Mouse (Mus musculus) G1E (cell line): Measurements from ENCODE around the gene Pi4ka. TPM values are rescaled to one million over a fixed set of nuclear protein-coding genes. Genes with fewer than 3 reads are reported as not detected.

Experiments used
- ATAC-seq: 2 replicates; pipeline ENCODE4 v1.8.0; 2016; ENCODE audit warnings: mild to moderate bottlenecking; ENCODE audit not compliant: insufficient number of reproducible peaks, poor library complexity, low FRiP score, severe bottlenecking; ENCODE audit errors: extremely low read depth
- DNase-seq: peaks from one replicate; pipeline ENCODE4 v3.0.0; 2012; ENCODE audit warnings: low spot score
- H3K27me3 ChIP-seq: 2 replicates; pipeline ENCODE4 v1.6.1; 2012; ENCODE audit warnings: mild to moderate bottlenecking, low read length, inconsistent platforms; ENCODE audit not compliant: insufficient read depth
- H3K36me3 ChIP-seq: replicated peaks from 2 replicates; pipeline ENCODE3; 2012; ENCODE audit warnings: mild to moderate bottlenecking, inconsistent platforms
- H3K4me1 ChIP-seq: 2 replicates; pipeline ENCODE4 v1.6.1; 2012; ENCODE audit warnings: low read depth, low read length, inconsistent platforms, mixed read lengths; ENCODE audit not compliant: insufficient read depth
- H3K4me3 ChIP-seq: 2 replicates; pipeline ENCODE4 v1.5.1; 2012; ENCODE audit warnings: low read depth, mild to moderate bottlenecking, inconsistent platforms, low read length, moderate library complexity, mixed read lengths
- H3K9me3 ChIP-seq: replicated peaks from 2 replicates; pipeline ENCODE4 v1.6.1; 2012; ENCODE audit warnings: inconsistent platforms
- CTCF ChIP-seq: IDR thresholded peaks from 2 replicates; pipeline ENCODE4 v1.5.1; 2012; ENCODE audit warnings: low read depth, low read length, inconsistent platforms, mixed read lengths
- GATA1 ChIP-seq: IDR thresholded peaks from 2 replicates; pipeline ENCODE4 v1.6.1; 2012; ENCODE audit warnings: borderline replicate concordance, low read length, inconsistent platforms, mixed read lengths
- GATA2 ChIP-seq: IDR thresholded peaks from 2 replicates; pipeline ENCODE4 v1.6.1; 2012; ENCODE audit warnings: low read depth, low read length, inconsistent platforms, borderline replicate concordance
- POLR2AphosphoS5 ChIP-seq: IDR thresholded peaks from 2 replicates; pipeline ENCODE4 v1.6.1; 2012; ENCODE audit warnings: low read depth, low read length, inconsistent platforms; ENCODE audit not compliant: insufficient replicate concordance
- TAL1 ChIP-seq: conservative IDR thresholded peaks from 2 replicates; pipeline ENCODE4 v1.6.1; 2012; ENCODE audit warnings: low read depth, low read length, inconsistent platforms, mixed read lengths
- polyA plus RNA-seq: library from polyadenylated mRNA; stranded (reverse); fragments of >175 nt; gene quantifications from 2 replicates; pipeline ENCODE4 v1.2.3, GENCODE M21; 2012
- total RNA-seq, 2 experiments: library from RNA; stranded (forward) in 1 of 2; stranded (reverse) in 1 of 2; fragments of 200-1000 nt in 1 of 2; fragments of >200 nt in 1 of 2; fragmentation: Nextera tagmentation in 1 of 2; gene quantifications; 2 replicates each; pipeline ENCODE4 v1.2.3; 2014 to 2017

Gene Pi4ka
- total RNA-seq (2014; fragmentation: Nextera tagmentation) (60.7 and 62.9 TPM in 2 replicates), total RNA-seq (2017) (46.5 and 59.6 TPM in 2 replicates), polyA plus RNA-seq (18.2 and 21.1 TPM in 2 replicates)

DNA sequence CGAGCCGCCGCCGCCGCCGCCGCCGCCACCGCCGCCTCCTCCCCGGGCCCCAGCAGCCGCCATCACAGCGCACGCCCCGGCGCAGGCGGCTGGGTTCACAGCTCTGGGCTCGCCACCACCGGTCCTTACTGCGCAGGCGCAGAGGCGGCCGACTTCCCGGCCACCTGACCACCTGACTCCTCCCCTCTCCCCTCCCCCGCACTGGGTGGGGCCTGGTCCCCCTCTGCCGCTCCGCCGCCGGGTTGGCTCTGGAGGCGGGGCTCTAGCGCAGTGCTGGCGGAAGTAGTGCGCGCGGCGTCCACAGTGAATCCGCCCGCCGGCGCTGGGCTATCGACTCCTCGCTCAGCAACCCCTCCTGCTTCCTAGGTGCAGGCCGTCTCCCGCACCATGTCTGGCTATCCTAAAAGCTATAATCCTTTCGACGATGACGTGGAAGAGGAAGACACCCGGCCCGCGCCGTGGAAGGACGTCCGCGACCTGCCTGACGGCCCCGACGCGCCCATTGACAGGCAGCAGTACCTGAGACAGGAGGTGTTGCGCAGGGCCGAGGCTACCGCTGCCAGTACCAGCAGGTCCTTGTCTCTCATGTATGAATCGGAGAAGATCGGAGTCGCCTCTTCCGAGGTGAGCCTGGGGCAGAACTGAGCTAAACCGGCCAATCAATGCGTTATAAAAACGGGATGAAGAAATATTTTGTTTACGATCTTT lies at the start of gene Pi4ka, which contains the start of gene Snap29:
TSS of gene Pi4ka (minus strand) at position 579 of the 708 bp plus-strand sequence.
TSS of gene Snap29 (plus strand) at position 251 of the 708 bp plus-strand sequence.
- H3K9me3 ChIP-seq: no peaks in the 10 kb centered on the region
- ATAC-seq: peak; percentile 84
- H3K36me3 ChIP-seq: peaks cover 42% of the 10 kb centered on the region
- DNase-seq: peak; percentile 97
- H3K4me1 ChIP-seq: peaks cover 56% of the 10 kb centered on the region
- H3K4me3 ChIP-seq: peak within 1 kb of the TSS; percentile 90
- no peaks in the 10 kb centered on the region for H3K27me3 ChIP-seq
- TF ChIP-seq GATA1 (no peak), CTCF (no peak), POLR2AphosphoS5 (no peak), GATA2 (no peak), TAL1 (no peak)

DNA sequence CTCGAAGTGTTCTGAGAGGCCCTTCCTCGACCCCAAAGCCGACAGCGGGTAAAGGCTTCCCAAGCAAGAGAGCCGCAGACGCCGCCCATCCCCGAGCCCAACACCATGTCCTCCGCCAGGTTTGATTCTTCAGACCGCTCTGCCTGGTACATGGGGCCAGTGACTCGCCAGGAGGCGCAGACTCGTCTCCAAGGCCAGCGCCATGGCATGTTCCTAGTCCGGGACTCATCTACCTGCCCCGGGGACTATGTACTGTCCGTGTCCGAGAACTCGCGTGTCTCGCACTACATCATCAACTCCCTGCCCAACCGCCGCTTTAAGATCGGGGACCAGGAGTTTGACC lies 46.2 kb upstream of the Pi4ka start:
- TF ChIP-seq GATA2: no peak
- no peak for TF ChIP-seq TAL1
- TF ChIP-seq POLR2AphosphoS5: no peak
- TF ChIP-seq CTCF: no peak
- no peak for TF ChIP-seq GATA1
- Histone ChIP-seq H3K4me3 (peak overlapping the region; percentile 98), H3K27me3 (no peaks in the 10 kb centered on the region), H3K36me3 (peaks cover 28% of the 10 kb centered on the region), H3K4me1 (peaks cover 35% of the 10 kb centered on the region), H3K9me3 (no peaks in the 10 kb centered on the region)
- DNase-seq: peak; percentile 44
- no peak for ATAC-seq

DNA sequence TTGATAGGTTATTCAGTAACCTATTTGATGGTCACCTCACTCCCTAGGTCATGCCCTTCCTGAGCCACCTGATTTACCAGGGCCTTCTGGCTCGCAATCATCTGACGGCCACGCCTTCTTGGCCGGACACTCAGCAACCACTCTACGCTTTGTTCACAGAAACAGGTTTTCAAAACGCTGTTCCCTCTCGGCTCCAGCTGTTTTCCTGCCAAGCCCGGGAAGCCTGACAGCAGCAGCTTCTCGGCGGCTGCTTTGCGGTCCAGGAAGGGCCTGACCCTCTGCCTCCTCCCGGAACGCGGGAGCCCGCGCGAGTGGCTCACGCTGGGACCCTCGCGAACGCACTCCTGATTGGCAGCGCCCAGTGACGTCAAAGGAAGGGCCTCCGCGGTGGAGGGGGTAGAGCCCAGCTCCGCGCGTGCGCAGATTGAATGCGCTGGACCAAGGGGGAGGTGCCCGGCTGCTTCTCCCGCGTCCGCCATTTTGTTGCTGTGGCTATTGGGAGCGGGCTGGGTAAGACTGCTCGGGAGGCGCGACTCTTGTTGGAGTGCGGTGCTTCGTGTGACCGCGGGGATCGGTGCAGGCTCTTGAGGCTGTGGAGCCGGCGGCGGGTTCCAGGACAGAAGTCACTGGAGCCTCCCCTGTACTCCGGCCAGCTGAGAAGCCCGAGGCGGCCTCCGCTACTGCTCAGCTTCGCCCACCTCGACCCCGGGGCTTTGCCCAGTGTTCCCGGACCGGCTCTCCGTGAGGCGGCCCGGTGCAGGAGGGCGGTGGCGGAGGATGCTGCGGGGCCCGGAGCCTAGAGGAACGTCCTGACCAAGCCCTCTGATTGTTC lies 45.6 kb upstream of the Pi4ka start, which contains the start of gene Crkl:
TSS of gene Crkl (plus strand) at position 447 of the 832 bp plus-strand sequence.
- DNase-seq: peak; percentile 98
- peak; percentile 92 for ATAC-seq
- H3K4me3 ChIP-seq: peak within 1 kb of the TSS; percentile 98
- H3K27me3 ChIP-seq: no peaks in the 10 kb centered on the region
- peaks cover 22% of the 10 kb centered on the region for H3K36me3 ChIP-seq
- H3K9me3 ChIP-seq: 0 out of 2 replicates have a peak, but pooled peaks cover under 1% of the 10 kb centered on the region
- peaks cover 30% of the 10 kb centered on the region for H3K4me1 ChIP-seq
- TF ChIP-seq CTCF: no peak
- no peak for TF ChIP-seq GATA2
- TF ChIP-seq GATA1: no peak
- no peak for TF ChIP-seq POLR2AphosphoS5
- no peak for TF ChIP-seq TAL1

DNA sequence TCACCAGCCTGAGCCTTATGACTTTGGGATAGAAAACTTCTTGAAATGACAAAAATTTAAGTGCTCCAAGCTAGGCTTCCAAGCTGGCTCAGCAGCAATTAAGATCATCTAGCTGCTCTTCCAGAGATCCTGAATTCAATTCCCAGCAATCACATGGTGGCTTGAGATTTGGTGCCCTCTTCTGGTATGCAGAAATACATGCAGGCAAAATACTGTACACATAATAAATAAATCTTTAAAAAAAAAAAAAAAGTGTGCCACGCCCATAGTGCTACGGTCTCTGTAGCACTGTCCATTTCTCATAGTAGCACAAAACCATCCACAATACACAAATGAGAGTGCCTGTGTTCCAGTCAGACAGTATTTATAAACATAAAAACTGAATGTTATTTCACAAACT lies 26.5 kb upstream of the Pi4ka start:
- Histone ChIP-seq H3K4me3 (no peak overlapping the region), H3K4me1 (0 out of 2 replicates have a peak, but pooled peaks cover 2% of the 10 kb centered on the region), H3K36me3 (peaks cover 36% of the 10 kb centered on the region), H3K9me3 (no peaks in the 10 kb centered on the region), H3K27me3 (peaks cover under 1% of the 10 kb centered on the region; the same call in 1 of the 2 replicates)
- no peak for DNase-seq
- TF ChIP-seq TAL1 (no peak), GATA2 (no peak), GATA1 (no peak), CTCF (no peak; the same call in 1 of the 2 replicates), POLR2AphosphoS5 (no peak)
- ATAC-seq: no peak; the same call in 1 of the 2 replicates

DNA sequence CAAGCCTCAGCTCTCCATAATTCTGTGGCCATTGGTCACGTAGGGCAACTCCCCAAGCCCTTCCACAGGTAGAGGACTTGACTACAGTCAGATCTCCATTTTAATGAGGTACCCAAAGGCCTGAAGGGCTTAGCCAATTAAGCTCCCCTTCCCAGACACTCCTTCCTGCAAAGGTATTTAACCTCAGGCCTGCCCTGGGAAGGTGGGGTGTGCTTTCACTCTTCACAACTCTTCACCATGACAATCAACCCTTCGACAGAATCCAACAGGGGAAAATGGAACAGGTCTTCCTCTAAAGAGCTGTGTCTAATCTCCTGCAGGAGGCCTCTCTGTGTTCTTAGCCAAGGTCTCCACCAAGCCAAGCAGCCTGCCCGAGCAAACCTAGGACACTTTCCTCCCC lies 16.9 kb upstream of the Pi4ka start:
- Histone ChIP-seq H3K4me3 (no peak overlapping the region), H3K36me3 (peaks cover 85% of the 10 kb centered on the region), H3K27me3 (no peaks in the 10 kb centered on the region), H3K4me1 (no peaks in the 10 kb centered on the region), H3K9me3 (no peaks in the 10 kb centered on the region)
- ATAC-seq (no peak), DNase-seq (no peak)
- TF ChIP-seq GATA1: no peak

DNA sequence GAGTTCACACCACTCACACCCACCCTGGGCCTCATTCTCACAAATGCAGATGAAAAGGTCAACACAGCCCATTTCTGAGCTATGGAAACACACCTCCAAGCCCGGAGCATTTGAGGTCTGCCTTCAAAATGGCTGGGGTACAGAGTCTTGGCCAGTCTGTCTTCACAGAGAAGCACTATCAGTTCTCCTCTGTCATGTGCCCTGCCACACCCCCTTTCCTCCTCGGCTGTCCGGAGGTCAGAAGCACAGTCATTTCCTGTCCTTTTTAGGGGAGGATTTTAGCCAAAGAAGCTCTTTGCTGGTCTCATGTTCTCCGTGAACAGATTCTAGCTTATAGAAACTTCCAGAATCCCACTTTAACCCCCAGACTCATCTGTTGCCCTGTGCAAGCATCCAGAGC lies 4.1 kb upstream of the Pi4ka start:
- Histone ChIP-seq H3K36me3 (peaks cover 36% of the 10 kb centered on the region), H3K4me1 (peaks cover 34% of the 10 kb centered on the region), H3K27me3 (no peaks in the 10 kb centered on the region), H3K9me3 (no peaks in the 10 kb centered on the region), H3K4me3 (no peak overlapping the region)
- no peak for TF ChIP-seq GATA2
- no peak for TF ChIP-seq GATA1
- TF ChIP-seq TAL1: no peak
- ATAC-seq: no peak
- DNase-seq: no peak
